ENCODE assay signal across 32 mouse cellular contexts in genomic region chr11:106016440-106016839, GRCm38 (mm10). TPM values are rescaled to one million over a fixed set of nuclear protein-coding genes. Genes with fewer than 3 reads are reported as not detected.
A peak's percentile ranks its signal among the peaks of the same experiment; 100 is the strongest.
DNase-seq lines count a peak whose midpoint lies in the region; ATAC-seq lines count a peak whose summit lies in the region.
"Had no signal": no experiment of that assay in that cellular context is flagged by ENCODE, and none has a peak within 500 bp of the region (broad histone marks: within the 10 kb centered on the region; RNA-seq: fewer than 3 reads in every experiment).

No protein-coding gene starts in this region.

- H3K9ac ChIP-seq in liver, embryonic 12.5 days: no peak overlapping the region
- H3K9ac ChIP-seq in hindbrain, embryonic 11.5 days (ENCODE audit: low read depth, low read length): no peak overlapping the region
- H3K9ac ChIP-seq: embryonic facial prominence, embryonic 13.5 days; embryonic facial prominence, embryonic 15.5 days; forebrain, embryonic 12.5 days had no signal

- no peak overlapping the region for H3K4me3 ChIP-seq in liver, embryonic 12.5 days
- no peak overlapping the region for H3K4me3 ChIP-seq in hindbrain, embryonic 11.5 days (ENCODE audit: low read depth, low read length)
- H3K4me3 ChIP-seq: embryonic facial prominence, embryonic 13.5 days; embryonic facial prominence, embryonic 15.5 days; erythroblast, embryonic 14.5 days; forebrain, embryonic 10.5 days; forebrain, embryonic 12.5 days had no signal

- 60% methylated on average over 5 of the region's 5 CpGs for WGBS in liver, embryonic 12.5 days (ENCODE audit: insufficient replicate concordance)
- 83% methylated on average over 5 of the region's 5 CpGs for WGBS in hindbrain, embryonic 11.5 days

- H3K4me1 ChIP-seq in liver, embryonic 12.5 days: peaks cover 3% of the 10 kb centered on the region; the same call in 1 of the 2 replicates
- H3K4me1 ChIP-seq in hindbrain, embryonic 11.5 days (replicated peaks; ENCODE audit: control insufficient read depth, insufficient read depth, low read length): 0 out of 2 replicates have a peak, but pooled peaks cover 2% of the 10 kb centered on the region

- H3K4me2 ChIP-seq in liver, embryonic 12.5 days: no peak overlapping the region
- H3K4me2 ChIP-seq in hindbrain, embryonic 11.5 days (replicated peaks; ENCODE audit: low read depth, low read length): no peak overlapping the region
- H3K4me2 ChIP-seq: embryonic facial prominence, embryonic 13.5 days; embryonic facial prominence, embryonic 15.5 days; forebrain, embryonic 12.5 days had no signal

- no peak for ATAC-seq in liver, embryonic 12.5 days
- no peak for ATAC-seq in hindbrain, embryonic 11.5 days (ENCODE audit: low FRiP score)
- ATAC-seq: activated CD4-positive, CD25-positive, alpha-beta regulatory T cell, adult 4 months; forebrain, embryonic 14.5 days; forebrain, embryonic 16.5 days; Patski had no signal

- intact Hi-C loops in left cerebral cortex, postnatal 14 days (cut with DNase I): loop anchor here (5.0 to 10.0 kb wide), 2 partner anchors 44 to 682 kb away; no protein-coding TSS in a partner anchor

- H3K27ac ChIP-seq in liver, embryonic 12.5 days: no peak overlapping the region
- H3K27ac ChIP-seq in hindbrain, embryonic 11.5 days (ENCODE audit: low read depth, low read length): no peak overlapping the region
- H3K27ac ChIP-seq: embryonic facial prominence, embryonic 13.5 days; embryonic facial prominence, embryonic 15.5 days; forebrain, embryonic 10.5 days; forebrain, embryonic 12.5 days had no signal

- no peaks in the 10 kb centered on the region for H3K9me3 ChIP-seq in liver, embryonic 12.5 days (replicated peaks)
- no peaks in the 10 kb centered on the region for H3K9me3 ChIP-seq in hindbrain, embryonic 11.5 days (ENCODE audit: control insufficient read depth, low read length)
- H3K9me3 ChIP-seq: embryonic facial prominence, embryonic 13.5 days; embryonic facial prominence, embryonic 15.5 days; forebrain, embryonic 10.5 days; forebrain, embryonic 12.5 days had no signal

- no peaks in the 10 kb centered on the region for H3K36me3 ChIP-seq in liver, embryonic 12.5 days
- no peaks in the 10 kb centered on the region for H3K36me3 ChIP-seq in hindbrain, embryonic 11.5 days (ENCODE audit: control insufficient read depth, insufficient read depth, low read length)
- H3K36me3 ChIP-seq: embryonic facial prominence, embryonic 13.5 days; embryonic facial prominence, embryonic 15.5 days; forebrain, embryonic 10.5 days; forebrain, embryonic 12.5 days had no signal

- H3K27me3 ChIP-seq in liver, embryonic 12.5 days (replicated peaks): peaks cover 96% of the 10 kb centered on the region
- peaks cover 5% of the 10 kb centered on the region; the same call in 1 of the 2 replicates for H3K27me3 ChIP-seq in hindbrain, embryonic 11.5 days (ENCODE audit: control insufficient read depth, insufficient read depth, low read length)

- peak; percentile 28 to 51 for DNase-seq in left cerebral cortex, postnatal 14 days (ENCODE audit: low spot score in 2 of 2)
- DNase-seq in left cerebral cortex, adult 11 months (ENCODE audit: low spot score): no peak
- peak; percentile 32 for DNase-seq in MN1 (ENCODE audit: low spot score)
- DNase-seq in brain, adult 2 months (ENCODE audit: low read depth, low spot score): peak; percentile 80
- no peak for DNase-seq in hindbrain, embryonic 11.5 days (ENCODE audit: low spot score)
- DNase-seq: adrenal gland, adult 8-10 months; adrenal gland, postnatal 14 days; adrenal gland, postnatal 36 days; cerebellum, adult 11 months; cerebellum, adult 18-20 months; cerebellum, adult 8-10 months; cerebellum, adult 9-11 months; cerebellum, postnatal 14 days; cerebellum, postnatal 36 days; embryo, embryonic 11 days had no signal

RNA-seq across cellular contexts. Expression of gene Kcnh6, which starts 8.5 kb away (rescaled TPM):
- 1 to 10 TPM; 1.5 to 1.7 TPM for total RNA-seq in left cerebral cortex, postnatal 14 days (2021)
- 0.06 and 0.08 TPM in 2 replicates for polyA plus RNA-seq in liver, embryonic 12.5 days (2016; fragmentation: Nextera tagmentation; extraction: Ambion mirVana)
- 0.46 and 0.75 TPM in 2 replicates for polyA plus RNA-seq in hindbrain, embryonic 11.5 days (2014; fragmentation: Nextera tagmentation; extraction: Ambion mirVana)
- total RNA-seq: common myeloid progenitor, adult 5-6 weeks had no signal
- polyA plus RNA-seq: activated CD4-positive, CD25-positive, alpha-beta regulatory T cell, adult 4 months; C2C12; erythroblast, embryonic 14.5 days; Patski had no signal

RNA-seq across cellular contexts. Expression of gene Dcaf7, which starts 20.2 kb away (rescaled TPM):
- total RNA-seq in left cerebral cortex, postnatal 14 days (2021): 100 to 1,000 TPM; 209 to 210 TPM
- 41.5 and 43.0 TPM in 2 replicates for polyA plus RNA-seq in liver, embryonic 12.5 days (2016; fragmentation: Nextera tagmentation; extraction: Ambion mirVana)
- polyA plus RNA-seq in hindbrain, embryonic 11.5 days (2014; fragmentation: Nextera tagmentation; extraction: Ambion mirVana): 70.1 and 77.6 TPM in 2 replicates

RNA-seq across cellular contexts. Expression of gene Ace3, which starts 22.0 kb away (rescaled TPM):
- not detected for total RNA-seq in left cerebral cortex, postnatal 14 days (2021)
- not detected in 2 replicates for polyA plus RNA-seq in liver, embryonic 12.5 days (2016; fragmentation: Nextera tagmentation; extraction: Ambion mirVana)
- polyA plus RNA-seq in hindbrain, embryonic 11.5 days (2014; fragmentation: Nextera tagmentation; extraction: Ambion mirVana): not detected in 2 replicates
- total RNA-seq: adrenal gland, adult 18-20 months; adrenal gland, adult 8-10 months; adrenal gland, postnatal 14 days; adrenal gland, postnatal 36 days; common myeloid progenitor, adult 5-6 weeks; ES-E14; MEL had no signal
- polyA plus RNA-seq: activated CD4-positive, CD25-positive, alpha-beta regulatory T cell, adult 4 months; brain, embryonic 14.5 days; C2C12; embryonic facial prominence, embryonic 11.5 days; embryonic facial prominence, embryonic 13.5 days; embryonic facial prominence, embryonic 15.5 days; erythroblast, embryonic 14.5 days; forebrain, embryonic 10.5 days; forebrain, embryonic 12.5 days; forebrain, embryonic 14.5 days; forebrain, embryonic 16.5 days; Patski had no signal

RNA-seq across cellular contexts. Expression of gene Ace, which starts 48.7 kb away (rescaled TPM):
- total RNA-seq in left cerebral cortex, postnatal 14 days (2021): 10 to 100 TPM in 1 of 2 experiments, 1 to 10 TPM in 1; 9.7 to 10.5 TPM
- polyA plus RNA-seq in liver, embryonic 12.5 days (2016; fragmentation: Nextera tagmentation; extraction: Ambion mirVana): 0.07 TPM in 2 replicates
- polyA plus RNA-seq in hindbrain, embryonic 11.5 days (2014; fragmentation: Nextera tagmentation; extraction: Ambion mirVana): 0.46 and 0.53 TPM in 2 replicates
- total RNA-seq: MEL had no signal
- polyA plus RNA-seq: erythroblast, embryonic 14.5 days had no signal

RNA-seq across cellular contexts. Expression of gene Taco1, which starts 49.4 kb away (rescaled TPM):
- total RNA-seq in left cerebral cortex, postnatal 14 days (2021): 10 to 100 TPM; 15.3 to 15.6 TPM
- 9.6 and 10.6 TPM in 2 replicates for polyA plus RNA-seq in liver, embryonic 12.5 days (2016; fragmentation: Nextera tagmentation; extraction: Ambion mirVana)
- 8.7 and 11.7 TPM in 2 replicates for polyA plus RNA-seq in hindbrain, embryonic 11.5 days (2014; fragmentation: Nextera tagmentation; extraction: Ambion mirVana)

Comparison
In these comparisons a context has a peak if more than half of its experiments do, and no peak if none do; other contexts are left out.
1. DNase-seq: peak in left cerebral cortex, postnatal 14 days (2 of 2), MN1 (single experiment) and brain, adult 2 months (single experiment); none in left cerebral cortex, adult 11 months (single experiment) and hindbrain, embryonic 11.5 days (single experiment).